Mouse (Mus musculus) natural killer cell, adult 2 months (primary cell): Measurements from ENCODE around the gene Pigo.
"Not testable (repeated sequence)": the region's sequence is repeated elsewhere in the genome, so short reads cannot be mapped to it uniquely, and the experiment has no call there.

ENCODE experiments used
- DNase-seq, 2 experiments: peaks; one replicate each; pipeline ENCODE4 v3.0.0; 2022; ENCODE audit warnings: low spot score in 2 of 2

Pigo gene

DNA sequence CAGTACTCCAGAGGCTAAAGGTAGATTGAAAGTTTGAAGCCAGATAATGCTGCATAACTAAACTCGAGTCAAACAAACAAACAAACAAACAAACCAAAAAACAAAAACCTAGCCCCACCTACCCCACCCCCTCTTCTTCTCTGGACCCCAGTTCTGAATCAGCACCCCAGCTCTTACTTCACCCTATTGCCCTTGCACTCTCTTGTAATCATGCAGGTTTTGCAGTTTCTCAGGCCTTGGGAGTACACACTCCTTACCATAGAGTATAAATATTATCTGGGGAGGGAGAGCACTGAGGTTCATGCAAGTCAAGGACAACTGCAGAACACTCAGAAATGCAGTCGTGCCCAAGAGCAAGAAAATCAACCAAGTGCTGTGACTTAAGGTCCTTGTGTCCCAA, 24.3 kb downstream of the Pigo start:
- no peak for DNase-seq

DNA sequence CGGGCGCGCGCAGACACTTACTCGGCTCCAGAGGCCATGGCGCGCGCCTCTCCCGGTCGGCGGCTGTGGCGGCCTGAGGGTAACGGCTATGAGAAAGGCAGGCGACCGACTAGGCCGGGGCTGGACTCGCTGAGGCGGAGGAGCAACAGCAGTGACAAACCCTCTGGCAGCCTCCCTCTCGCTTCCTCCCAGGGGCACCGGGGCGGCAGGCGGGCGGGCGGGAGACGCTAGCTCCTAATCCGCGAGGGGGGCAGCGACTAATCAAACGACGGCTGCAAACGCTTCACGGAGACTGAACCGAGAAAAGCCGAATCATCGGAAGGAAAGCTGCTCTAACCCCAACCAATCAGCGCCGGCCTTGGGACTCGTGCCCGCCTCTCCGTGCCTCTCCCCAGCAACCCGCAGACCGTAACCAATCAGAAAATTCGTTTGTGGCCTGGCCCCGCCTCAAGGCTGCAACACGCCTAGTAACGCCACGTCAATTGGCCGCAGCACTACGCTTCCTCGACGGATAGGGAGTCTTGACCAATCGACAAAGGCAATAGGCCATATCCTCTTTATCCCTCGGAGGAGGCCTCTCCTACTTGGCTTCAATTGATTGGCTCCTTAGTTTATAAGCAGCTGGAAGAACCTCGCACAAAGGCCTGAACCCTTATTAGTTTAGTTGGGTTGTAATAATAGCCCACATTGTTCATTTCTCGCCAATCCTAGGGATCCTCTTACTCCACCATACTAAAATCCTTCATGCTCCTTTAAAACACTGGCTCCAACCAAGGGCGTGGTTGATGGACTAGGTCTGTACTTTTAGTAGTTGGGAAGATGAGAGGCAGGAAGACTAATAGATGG, 25.3 kb downstream of the Pigo start, which contains the start of gene Vcp:
Vcp (minus strand) TSS at position 367 of the 846 bp plus-strand sequence.
- DNase-seq = peak; percentile 99

DNA sequence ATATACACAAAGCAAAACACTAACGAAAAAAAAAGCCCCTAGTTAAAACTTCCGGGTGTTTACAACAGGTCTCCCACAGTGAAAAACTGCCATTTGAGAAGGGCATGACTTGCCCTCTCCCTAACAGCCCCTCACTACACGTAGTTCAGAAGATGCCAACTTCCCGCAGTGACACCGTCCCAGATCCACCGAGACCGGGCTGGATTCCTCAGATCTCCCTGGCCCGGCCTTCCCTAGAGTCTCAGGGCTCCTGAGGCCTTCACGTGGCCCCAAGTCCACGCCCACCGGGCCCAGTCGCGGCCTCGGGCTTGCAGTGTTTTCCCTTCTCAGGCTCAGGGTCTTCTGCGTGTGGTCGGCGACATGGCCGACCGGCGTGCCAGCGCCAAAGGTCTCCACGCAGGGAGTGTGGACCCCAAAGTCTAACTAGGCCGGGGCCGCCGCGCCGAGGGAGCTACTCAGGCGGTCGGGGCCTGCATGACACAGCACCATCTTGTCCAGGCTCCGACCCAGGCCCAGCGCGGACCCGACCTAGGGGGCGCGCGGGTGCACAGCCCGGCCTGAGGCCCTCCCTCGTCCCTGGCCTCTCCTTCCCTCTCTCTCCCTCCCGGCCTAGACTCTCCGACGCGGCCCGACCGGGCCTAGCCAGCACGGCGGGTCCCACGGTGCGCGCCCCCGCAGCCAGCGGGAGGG, 26.0 kb downstream of the Pigo start:
- DNase-seq = peak; percentile 59 to 63

DNA sequence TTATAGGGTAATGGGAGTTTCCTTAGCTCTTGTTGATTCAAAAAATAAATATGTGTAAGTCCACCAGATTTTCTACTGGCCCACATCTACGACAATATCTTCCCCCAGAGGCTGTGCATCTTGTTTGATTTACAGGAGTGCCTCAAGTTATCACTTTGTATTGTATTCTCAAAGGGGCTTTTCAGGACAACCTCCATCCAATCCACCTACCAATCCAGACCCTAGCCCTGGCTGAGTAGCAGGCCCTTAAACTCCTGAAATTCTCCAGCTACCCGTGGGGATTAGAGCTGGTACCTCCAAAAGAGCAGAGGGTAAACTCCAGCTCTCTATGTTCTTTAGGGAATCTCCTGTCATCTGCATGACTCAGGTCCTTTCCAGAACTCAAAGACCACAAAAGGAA, 27.6 kb downstream of the Pigo start:
- DNase-seq = no peak

DNA sequence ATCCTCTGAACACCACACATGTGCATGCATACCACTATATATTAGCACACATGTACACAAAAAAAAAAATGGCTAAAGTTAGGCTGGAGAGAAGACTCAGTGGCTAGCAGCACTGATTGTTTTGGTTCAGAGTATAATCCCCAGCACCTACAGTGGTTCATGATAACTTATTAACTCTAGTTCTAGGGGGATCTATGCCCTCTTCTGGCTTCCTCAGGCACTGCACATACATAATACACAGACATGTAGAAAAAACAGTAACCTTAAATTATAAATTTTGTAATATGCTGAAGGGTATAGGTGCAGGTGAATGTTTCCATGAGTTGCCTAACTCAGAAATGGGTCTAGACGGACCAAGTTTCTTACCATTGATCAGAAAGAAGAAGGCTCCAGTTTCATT, 37.3 kb downstream of the Pigo start:
- DNase-seq = no peak

GRCm38 (mm10) chr4:42980467-42980866, 45.2 kb downstream of the Pigo start:
- DNase-seq = not testable (repeated sequence)

DNA sequence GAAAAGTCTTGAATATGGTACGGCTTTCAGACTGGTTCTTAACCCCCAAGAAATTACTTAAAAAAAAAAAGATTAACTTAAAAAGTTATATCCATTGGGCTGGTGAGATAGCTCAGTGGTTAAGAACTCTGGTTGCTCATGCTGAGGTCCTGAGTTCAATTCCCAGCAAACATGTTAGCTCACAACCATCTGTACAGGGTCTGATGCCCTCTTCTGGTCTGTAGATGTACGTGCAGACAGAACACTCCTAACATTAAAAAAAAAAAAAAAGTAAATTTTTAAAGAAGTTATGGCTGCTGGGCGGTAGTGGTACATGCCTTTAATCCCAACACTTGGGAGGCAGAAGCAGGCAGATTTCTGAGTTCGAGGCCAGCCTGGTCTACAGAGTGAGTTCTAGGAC, 47.6 kb downstream of the Pigo start:
- no peak for DNase-seq

- DNase-seq = no peak
Observed at GRCm38 (mm10) chr4:42973868-42974267, 51.8 kb downstream of the Pigo start.

GRCm38 (mm10) chr4:42972952-42973351, 52.7 kb downstream of the Pigo start:
- no peak for DNase-seq

DNA sequence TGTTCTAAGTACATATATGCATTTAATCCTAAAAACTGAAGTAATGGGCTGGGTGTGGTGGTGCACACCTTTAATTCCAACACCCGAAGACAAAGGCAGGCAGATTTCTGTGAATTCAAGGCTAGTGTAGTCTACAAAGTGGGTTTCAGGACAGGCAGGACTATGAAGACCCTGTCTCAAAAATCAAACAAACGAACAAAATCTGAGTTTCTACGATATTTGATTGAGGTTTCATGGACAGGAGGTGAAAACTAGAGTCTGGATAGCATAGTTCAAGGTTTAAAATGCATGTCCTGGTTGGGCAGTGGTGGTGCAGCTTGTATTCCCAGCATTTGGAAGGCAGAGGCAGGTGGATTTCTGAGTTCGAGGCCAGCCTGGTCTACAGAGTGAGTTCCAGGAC, 56.3 kb downstream of the Pigo start, which contains the start of gene 1700022I11Rik:
1700022I11Rik (plus strand) TSS at position 301 of the 400 bp plus-strand sequence.
- DNase-seq = no peak
